Mouse (Mus musculus) adrenal gland, postnatal 25 days (tissue): ENCODE data around the gene 4930469K13Rik. TPM values are rescaled to one million over a fixed set of nuclear protein-coding genes. Genes with fewer than 3 reads are reported as not detected.

Experiments
- DNase-seq: peaks from one replicate; pipeline ENCODE4 v3.0.0; 2021; ENCODE audit warnings: mixed read lengths
- total RNA-seq: library from RNA; stranded (reverse); gene quantifications from 2 replicates; pipeline ENCODE4 v1.2.3, GENCODE M21; 2021

The 4930469K13Rik gene
- total RNA-seq, 1 experiment from 2014 or later = not detected

GRCm38 (mm10) chr11:34035909-34036658 lies 62.3 kb downstream of the 4930469K13Rik start:
- no peak for DNase-seq

GRCm38 (mm10) chr11:34034794-34035193 lies 63.6 kb downstream of the 4930469K13Rik start:
- DNase-seq = no peak

- no peak for DNase-seq
These were observed 64.3 kb downstream of the 4930469K13Rik start for GRCm38 (mm10) chr11:34034008-34034505.

GRCm38 (mm10) chr11:34031015-34031805 lies 67.1 kb downstream of the 4930469K13Rik start:
- DNase-seq = no peak

GRCm38 (mm10) chr11:34029658-34030057 lies 68.7 kb downstream of the 4930469K13Rik start:
- no peak for DNase-seq

- DNase-seq = no peak
These were observed 73.3 kb downstream of the 4930469K13Rik start for GRCm38 (mm10) chr11:34025091-34025490.

- no peak for DNase-seq
These were observed 86.2 kb downstream of the 4930469K13Rik start for GRCm38 (mm10) chr11:34012007-34012652.

- DNase-seq = no peak
These were observed 87.5 kb downstream of the 4930469K13Rik start for GRCm38 (mm10) chr11:34010859-34011172.

- DNase-seq = no peak
These were observed 88.1 kb downstream of the 4930469K13Rik start for GRCm38 (mm10) chr11:34010133-34010858.

- no peak for DNase-seq
These were observed 88.9 kb downstream of the 4930469K13Rik start for GRCm38 (mm10) chr11:34009316-34010087.

- DNase-seq = no peak
These were observed 89.7 kb downstream of the 4930469K13Rik start for GRCm38 (mm10) chr11:34008702-34009101.

- no peak for DNase-seq
These were observed 90.1 kb downstream of the 4930469K13Rik start for GRCm38 (mm10) chr11:34008214-34008613.

GRCm38 (mm10) chr11:34007616-34008015 lies 90.7 kb downstream of the 4930469K13Rik start:
- no peak for DNase-seq

- DNase-seq = no peak
These were observed 95.8 kb downstream of the 4930469K13Rik start for GRCm38 (mm10) chr11:34002593-34002965.

- peak; percentile 42 for DNase-seq
These were observed 96.3 kb downstream of the 4930469K13Rik start for GRCm38 (mm10) chr11:34001938-34002592.

- no peak for DNase-seq
These were observed 97.9 kb downstream of the 4930469K13Rik start for GRCm38 (mm10) chr11:34000416-34000815.

- no peak for DNase-seq
These were observed 100.1 kb downstream of the 4930469K13Rik start for GRCm38 (mm10) chr11:33998244-33998643.

- no peak for DNase-seq
These were observed 104.9 kb downstream of the 4930469K13Rik start for GRCm38 (mm10) chr11:33993496-33993895.

GRCm38 (mm10) chr11:33992938-33993337 lies 105.4 kb downstream of the 4930469K13Rik start, which contains the start of gene Kcnip1:
Gene Kcnip1 (minus strand): TSS chr11:33993152.
- no peak for DNase-seq

- no peak for DNase-seq
These were observed 108.4 kb downstream of the 4930469K13Rik start for GRCm38 (mm10) chr11:33990002-33990401.

GRCm38 (mm10) chr11:33986525-33986924 lies 111.8 kb downstream of the 4930469K13Rik start:
- DNase-seq = no peak
